Mouse (Mus musculus) midbrain, embryonic 12.5 days (tissue): ENCODE measurements at regions not wholly inside any gene's neighbourhood (a gene's known extent, or its start where the extent isn't known, plus 50 kb on each side); places are given as distances from the start of the nearest gene placed in this dataset.

Experiments used
- ATAC-seq: fragments of 200-750 bp; cut with Nextera tagmentation; 2 replicates; pipeline ENCODE4 v1.8.0; 2017; ENCODE audit warnings: low read depth, moderate TSS enrichment, moderate library complexity; ENCODE audit not compliant: low FRiP score
- H3K27ac ChIP-seq: fragments of 300-500 bp; sonication (generic); replicated peaks from 2 replicates; pipeline ENCODE4 v1.5.1; 2016; ENCODE audit warnings: mild to moderate bottlenecking
- H3K27me3 ChIP-seq: fragments of 300-500 bp; sonication (generic); 2 replicates; pipeline ENCODE4 v1.6.1; 2016; ENCODE audit warnings: mild to moderate bottlenecking
- H3K36me3 ChIP-seq: fragments of 300-500 bp; sonication (generic); 2 replicates; pipeline ENCODE4 v1.6.1; 2016
- H3K4me1 ChIP-seq: fragments of 300-500 bp; sonication (generic); 2 replicates; pipeline ENCODE4 v1.6.1; 2016
- H3K4me2 ChIP-seq: fragments of 300-500 bp; sonication (generic); replicated peaks from 2 replicates; pipeline ENCODE4 v1.6.1; 2016; ENCODE audit warnings: mild to moderate bottlenecking, moderate library complexity
- H3K4me3 ChIP-seq: fragments of 300-500 bp; sonication (generic); 2 replicates; pipeline ENCODE4 v1.5.1; 2016; ENCODE audit warnings: mild to moderate bottlenecking
- H3K9ac ChIP-seq: fragments of 300-500 bp; sonication (generic); replicated peaks from 2 replicates; pipeline ENCODE4 v1.6.1; 2016; ENCODE audit warnings: mild to moderate bottlenecking, moderate library complexity
- H3K9me3 ChIP-seq: fragments of 300-500 bp; sonication (generic); 2 replicates; pipeline ENCODE4 v1.6.1; 2016; ENCODE audit warnings: mild to moderate bottlenecking
- whole genome bisulfite sequencing: fragments of 180-500 bp; shearing (Covaris S2); methylation state at CpG from one replicate; pipeline ENCODE4 v1.1.7; 2016; 5-methylcytosine and 5-hydroxymethylcytosine counted together

GRCm38 (mm10) chr17:50444023-50444389, 65.2 kb upstream of the Plcl2 start:
- Histone ChIP-seq H3K4me3 (no peak overlapping the region), H3K9ac (no peak overlapping the region), H3K27me3 (no peaks in the 10 kb centered on the region), H3K9me3 (no peaks in the 10 kb centered on the region), H3K4me2 (no peak overlapping the region), H3K36me3 (no peaks in the 10 kb centered on the region), H3K27ac (no peak overlapping the region), H3K4me1 (no peaks in the 10 kb centered on the region)
- 74% methylated on average over 1 of the region's 1 CpGs for WGBS
- ATAC-seq = no peak

- no peaks in the 10 kb centered on the region for H3K9me3 ChIP-seq
- no peak overlapping the region for H3K27ac ChIP-seq
- no peak for ATAC-seq
- no peaks in the 10 kb centered on the region for H3K27me3 ChIP-seq
- no peak overlapping the region for H3K4me3 ChIP-seq
- no peak overlapping the region for H3K4me2 ChIP-seq
- no peaks in the 10 kb centered on the region for H3K4me1 ChIP-seq
- H3K36me3 ChIP-seq = no peaks in the 10 kb centered on the region
- 85% methylated on average over 6 of the region's 6 CpGs for WGBS
- no peak overlapping the region for H3K9ac ChIP-seq
These were observed 60.5 kb upstream of the Plcl2 start for GRCm38 (mm10) chr17:50448693-50449092.

- H3K4me2 ChIP-seq = no peak overlapping the region
- no peak overlapping the region for H3K9ac ChIP-seq
- H3K4me3 ChIP-seq = no peak overlapping the region
- H3K27me3 ChIP-seq = no peaks in the 10 kb centered on the region
- ATAC-seq = no peak
- H3K27ac ChIP-seq = no peak overlapping the region
- WGBS = 89% methylated on average over 3 of the region's 3 CpGs
- no peaks in the 10 kb centered on the region for H3K9me3 ChIP-seq
- no peaks in the 10 kb centered on the region for H3K36me3 ChIP-seq
- H3K4me1 ChIP-seq = no peaks in the 10 kb centered on the region
These were observed 57.6 kb upstream of the Plcl2 start for GRCm38 (mm10) chr17:50451606-50452005.

- Histone ChIP-seq H3K27ac (no peak overlapping the region), H3K36me3 (no peaks in the 10 kb centered on the region), H3K4me2 (no peak overlapping the region), H3K27me3 (no peaks in the 10 kb centered on the region), H3K4me3 (no peak overlapping the region), H3K9ac (no peak overlapping the region), H3K9me3 (no peaks in the 10 kb centered on the region), H3K4me1 (no peaks in the 10 kb centered on the region)
- no peak for ATAC-seq
These were observed 55.7 kb upstream of the Plcl2 start for GRCm38 (mm10) chr17:50453524-50453923.

- no peak for ATAC-seq
- Histone ChIP-seq H3K27ac (no peak overlapping the region), H3K4me3 (no peak overlapping the region), H3K4me2 (no peak overlapping the region), H3K9ac (no peak overlapping the region), H3K36me3 (no peaks in the 10 kb centered on the region), H3K27me3 (no peaks in the 10 kb centered on the region), H3K4me1 (no peaks in the 10 kb centered on the region), H3K9me3 (no peaks in the 10 kb centered on the region)
- whole genome bisulfite sequencing = 90% methylated on average over 5 of the region's 5 CpGs
These were observed 55.2 kb upstream of the Plcl2 start for GRCm38 (mm10) chr17:50453956-50454355.

- no peak overlapping the region for H3K9ac ChIP-seq
- no peaks in the 10 kb centered on the region for H3K36me3 ChIP-seq
- no peak overlapping the region for H3K4me2 ChIP-seq
- no peak for ATAC-seq
- H3K27me3 ChIP-seq = no peaks in the 10 kb centered on the region
- H3K27ac ChIP-seq = no peak overlapping the region
- no peaks in the 10 kb centered on the region for H3K4me1 ChIP-seq
- WGBS = 90% methylated on average over 5 of the region's 5 CpGs
- no peak overlapping the region for H3K4me3 ChIP-seq
- no peaks in the 10 kb centered on the region for H3K9me3 ChIP-seq
These were observed 54.3 kb upstream of the Plcl2 start for GRCm38 (mm10) chr17:50454917-50455316.

- H3K36me3 ChIP-seq = no peaks in the 10 kb centered on the region
- no peak overlapping the region for H3K4me3 ChIP-seq
- no peaks in the 10 kb centered on the region for H3K27me3 ChIP-seq
- H3K4me2 ChIP-seq = no peak overlapping the region
- WGBS = 93% methylated on average over 10 of the region's 10 CpGs
- H3K4me1 ChIP-seq = no peaks in the 10 kb centered on the region
- H3K9me3 ChIP-seq = no peaks in the 10 kb centered on the region
- ATAC-seq = no peak
- H3K9ac ChIP-seq = no peak overlapping the region
- H3K27ac ChIP-seq = no peak overlapping the region
These were observed 53.5 kb upstream of the Plcl2 start for GRCm38 (mm10) chr17:50455719-50456118.

- Histone ChIP-seq H3K9ac (no peak overlapping the region), H3K36me3 (no peaks in the 10 kb centered on the region), H3K27me3 (no peaks in the 10 kb centered on the region), H3K9me3 (no peaks in the 10 kb centered on the region), H3K4me3 (no peak overlapping the region), H3K27ac (no peak overlapping the region), H3K4me2 (no peak overlapping the region), H3K4me1 (no peaks in the 10 kb centered on the region)
- no peak for ATAC-seq
- 84% methylated on average over 6 of the region's 6 CpGs for WGBS
These were observed 52.0 kb upstream of the Plcl2 start for GRCm38 (mm10) chr17:50457053-50457697.

GRCm38 (mm10) chr17:50458232-50458631, 51.0 kb upstream of the Plcl2 start:
- WGBS = 83% methylated on average over 4 of the region's 4 CpGs
- Histone ChIP-seq H3K9me3 (no peaks in the 10 kb centered on the region), H3K27ac (no peak overlapping the region)

More at GRCm38 (mm10) chr17:50458232-50458631, 51.0 kb upstream of the Plcl2 start:
- H3K4me2 ChIP-seq = no peak overlapping the region
- no peaks in the 10 kb centered on the region for H3K4me1 ChIP-seq
- H3K4me3 ChIP-seq = no peak overlapping the region
- no peak overlapping the region for H3K9ac ChIP-seq
- H3K36me3 ChIP-seq = no peaks in the 10 kb centered on the region
- ATAC-seq = no peak
- H3K27me3 ChIP-seq = no peaks in the 10 kb centered on the region
